Mouse (Mus musculus): ENCODE results near the gene Tmem163.

DNA sequence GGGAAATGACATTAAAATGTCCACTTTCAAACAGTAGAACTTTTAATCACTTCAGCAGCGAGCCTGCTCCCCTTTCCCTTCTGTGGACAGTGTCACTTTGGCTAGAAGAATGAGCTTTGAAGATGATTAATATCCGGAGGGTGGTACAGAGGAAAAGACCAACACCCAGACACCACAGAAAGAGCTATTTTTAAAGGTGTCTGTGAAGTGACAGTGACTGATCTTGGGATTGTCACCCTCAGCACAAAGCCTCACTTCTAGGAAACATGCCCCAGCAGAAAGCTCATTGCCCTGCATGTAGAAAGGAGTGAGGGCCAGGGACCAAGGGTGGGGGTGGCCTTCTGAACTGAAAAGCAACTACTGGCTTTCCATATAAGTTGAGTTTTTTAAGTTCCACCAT lies 41.4 kb downstream of the Tmem163 start:
- no peak for TF ChIP-seq CTCF (IDR thresholded peaks at IDR 0.05; ENCODE audit: control insufficient read depth, insufficient read depth, insufficient replicate concordance, low read depth, low read length)
- no peak for TF ChIP-seq POLR2A (IDR thresholded peaks at IDR 0.05; ENCODE audit: control insufficient read depth, low read depth, low read length)
